Mouse (Mus musculus) ovary, postnatal 36 days (tissue): Measurements from ENCODE around the gene Scimp.
"Not testable (repeated sequence)": the region's sequence is repeated elsewhere in the genome, so short reads cannot be mapped to it uniquely, and the experiment has no call there.

Experiments
- DNase-seq: peaks from one replicate; pipeline ENCODE4 v3.0.0; 2022; ENCODE audit warnings: low spot score, mixed read lengths

Gene Scimp

GRCm38 (mm10) chr11:70770804-70771203 lies 41.6 kb downstream of the Scimp start:
- no peak for DNase-seq

- DNase-seq: no peak
Observed at GRCm38 (mm10) chr11:70765776-70766445, 46.5 kb downstream of the Scimp start.

- DNase-seq: peak; percentile 81
Observed at GRCm38 (mm10) chr11:70763936-70764808, 48.2 kb downstream of the Scimp start, which contains the start of gene Zfp3. TSS of gene Zfp3 (plus strand) at chr11:70764209.

GRCm38 (mm10) chr11:70763582-70763935 lies 48.8 kb downstream of the Scimp start:
- DNase-seq: no peak

- no peak for DNase-seq
Observed at GRCm38 (mm10) chr11:70762641-70763040, 49.7 kb downstream of the Scimp start.

GRCm38 (mm10) chr11:70760446-70760845 lies 51.9 kb downstream of the Scimp start:
- not testable (repeated sequence) for DNase-seq

GRCm38 (mm10) chr11:70755645-70756044 lies 56.7 kb downstream of the Scimp start:
- DNase-seq: peak; percentile 77

GRCm38 (mm10) chr11:70754958-70755357 lies 57.4 kb downstream of the Scimp start:
- no peak for DNase-seq

GRCm38 (mm10) chr11:70754476-70754875 lies 57.9 kb downstream of the Scimp start:
- no peak for DNase-seq

- no peak for DNase-seq
Observed at GRCm38 (mm10) chr11:70753146-70753545, 59.2 kb downstream of the Scimp start.

GRCm38 (mm10) chr11:70752337-70753017 lies 59.9 kb downstream of the Scimp start:
- DNase-seq: no peak

GRCm38 (mm10) chr11:70747876-70748545 lies 64.4 kb downstream of the Scimp start:
- no peak for DNase-seq

- DNase-seq: no peak
Observed at GRCm38 (mm10) chr11:70745636-70746035, 66.8 kb downstream of the Scimp start.

GRCm38 (mm10) chr11:70742581-70743459 lies 69.6 kb downstream of the Scimp start:
- no peak for DNase-seq

GRCm38 (mm10) chr11:70742117-70742516 lies 70.3 kb downstream of the Scimp start:
- no peak for DNase-seq

- no peak for DNase-seq
Observed at GRCm38 (mm10) chr11:70741603-70742002, 70.8 kb downstream of the Scimp start.
